Mouse (Mus musculus): ENCODE results near the gene Osbpl9. TPM values are rescaled to one million over a fixed set of nuclear protein-coding genes. Genes with fewer than 3 reads are reported as not detected.
A peak's percentile ranks its signal among the peaks of the same experiment; 100 is the strongest.

The Osbpl9 gene
- total RNA-seq, 2 experiments from 2014 or later = 48.3 to 54.0 TPM

DNA sequence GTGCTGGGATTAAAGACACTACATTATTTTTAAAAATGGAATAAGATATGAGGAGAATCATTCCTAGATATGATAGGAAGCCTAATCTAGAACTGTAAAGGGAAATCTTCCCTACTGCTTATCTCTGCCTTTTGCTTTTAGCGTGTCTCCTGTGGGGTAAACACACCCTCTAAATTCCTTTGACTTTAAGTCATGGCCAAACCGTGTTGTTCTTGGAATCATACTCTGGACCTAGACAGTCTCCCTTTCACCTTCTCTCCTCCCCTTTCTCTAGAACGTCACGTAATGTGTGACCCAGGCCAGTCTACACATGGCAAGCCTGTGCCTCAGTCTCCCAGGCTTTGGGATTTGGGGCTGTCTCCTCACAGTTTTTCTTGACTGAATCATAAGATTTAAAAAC, 153.8 kb downstream of the Osbpl9 start:
- no peak for DNase-seq (ENCODE audit: low spot score in 2 of 2)

DNA sequence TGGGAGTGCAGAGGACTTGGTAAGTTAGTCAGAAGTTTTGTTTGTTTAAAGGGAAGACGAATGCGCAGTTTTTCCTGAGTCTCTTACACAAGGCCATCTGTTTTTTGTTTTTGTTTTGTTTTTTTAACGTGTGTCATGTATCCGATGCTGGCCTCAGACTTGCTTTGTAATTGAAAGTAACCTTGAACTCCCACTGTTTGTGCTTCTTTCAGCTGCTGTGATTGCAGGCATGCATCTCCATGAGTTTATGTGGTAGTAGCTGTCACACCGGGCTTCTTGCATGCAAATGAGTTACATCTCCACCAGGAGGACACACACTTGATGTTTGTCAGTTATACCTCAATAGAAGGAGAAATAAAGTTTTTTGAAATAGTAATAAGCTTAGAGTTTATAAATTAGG, 158.3 kb downstream of the Osbpl9 start:
- no peak for DNase-seq (ENCODE audit: low spot score in 2 of 2)

DNA sequence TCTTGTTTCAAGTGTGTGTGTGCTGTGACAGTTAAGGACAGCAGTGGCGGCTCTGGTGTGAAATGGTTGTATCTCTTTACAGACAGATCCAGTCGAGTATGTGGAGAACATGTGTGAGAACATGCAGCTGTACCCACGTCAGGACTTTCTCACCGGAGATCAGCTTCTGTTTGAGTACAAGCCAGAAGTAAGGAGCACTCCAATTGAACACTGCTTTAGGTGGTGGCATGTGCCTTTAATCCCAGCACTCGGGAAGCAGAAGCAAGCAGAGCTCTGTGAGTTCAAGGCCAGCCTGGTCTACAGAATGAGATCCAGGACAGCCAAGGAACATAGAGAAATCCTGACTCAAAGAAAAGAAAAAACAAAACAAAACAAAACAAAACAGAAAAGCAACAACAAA, 158.8 kb downstream of the Osbpl9 start:
- DNase-seq (ENCODE audit: low spot score in 2 of 2) = no peak

DNA sequence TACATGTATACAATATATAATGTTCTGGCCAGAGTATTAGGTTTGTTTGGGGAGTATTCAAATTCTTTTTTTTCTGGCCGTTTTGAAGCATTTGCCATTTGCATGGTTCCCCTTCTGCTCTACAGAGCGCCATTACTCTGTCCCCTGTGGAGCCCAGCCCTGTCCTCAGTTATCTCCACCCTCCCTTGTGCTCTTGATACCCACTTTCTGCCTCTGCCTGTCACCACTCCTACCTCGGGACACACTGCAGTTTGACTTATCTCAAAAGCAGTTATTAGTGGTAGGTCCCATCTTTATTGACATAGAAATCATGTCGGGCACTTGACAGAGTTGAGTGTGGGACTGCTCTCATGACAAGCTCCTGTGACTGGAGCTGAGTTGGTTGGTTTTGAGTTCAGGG, 159.3 kb downstream of the Osbpl9 start:
- no peak for DNase-seq (ENCODE audit: low spot score in 2 of 2)

DNA sequence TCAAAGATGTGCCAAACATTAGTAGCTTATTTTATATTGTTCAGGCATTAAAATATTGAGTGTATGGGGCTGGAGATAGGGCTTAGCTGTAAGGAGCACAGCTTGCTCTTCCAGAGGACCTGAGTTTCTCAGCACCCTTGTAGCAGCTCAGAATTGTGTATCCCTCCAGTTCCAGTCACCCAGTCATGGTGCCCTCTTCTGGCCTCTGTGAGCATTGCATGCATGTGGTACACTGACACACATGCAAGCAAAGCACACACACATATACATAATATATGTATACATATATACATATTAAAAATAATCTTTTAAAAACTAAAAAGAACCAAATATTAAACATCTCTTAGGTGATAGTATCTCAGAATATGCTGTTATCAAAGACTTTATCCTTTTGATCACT, 165.7 kb downstream of the Osbpl9 start:
- peak in 1 of 2 experiments; percentile 42 for DNase-seq (ENCODE audit: low spot score in 2 of 2)

DNA sequence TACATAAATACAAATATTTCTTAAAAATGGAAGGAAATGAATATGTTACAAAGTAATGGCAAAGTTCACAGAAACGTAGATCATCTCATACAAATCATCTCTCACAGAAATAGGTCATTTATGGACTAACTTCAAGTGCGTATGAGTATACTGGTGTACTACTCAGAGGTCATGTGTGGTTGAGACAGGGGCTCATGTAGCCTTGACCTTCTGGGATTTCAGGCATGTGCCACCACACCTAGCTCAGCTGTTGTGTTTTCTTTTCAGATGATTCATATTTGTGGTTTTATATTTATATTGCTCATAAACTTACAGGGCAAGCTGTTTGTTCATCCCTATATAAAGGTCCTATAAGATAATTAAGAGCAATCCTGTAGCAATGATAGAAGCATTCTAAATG, 171.8 kb downstream of the Osbpl9 start:
- DNase-seq (ENCODE audit: low spot score in 2 of 2) = no peak

DNA sequence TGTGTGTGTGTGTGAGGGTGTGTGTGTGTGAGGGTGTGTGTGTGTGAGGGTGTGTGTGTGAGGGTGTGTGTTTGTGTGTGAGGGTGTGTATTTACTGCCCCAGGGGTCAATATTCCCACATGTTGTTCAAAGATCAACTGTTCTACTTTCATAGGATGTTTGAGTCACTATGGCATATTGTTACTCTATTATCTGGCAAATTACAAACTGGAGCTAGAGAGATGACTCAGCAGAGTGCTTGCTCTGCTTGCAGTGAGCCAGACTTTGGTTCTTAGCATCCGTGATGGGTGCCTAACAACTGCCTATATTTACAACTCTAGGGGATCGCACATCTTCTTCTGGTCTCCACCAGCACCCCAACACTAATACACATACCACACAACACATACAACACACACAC, 172.2 kb downstream of the Osbpl9 start:
- DNase-seq (ENCODE audit: low spot score in 2 of 2) = peak in 1 of 2 experiments; percentile 25

DNA sequence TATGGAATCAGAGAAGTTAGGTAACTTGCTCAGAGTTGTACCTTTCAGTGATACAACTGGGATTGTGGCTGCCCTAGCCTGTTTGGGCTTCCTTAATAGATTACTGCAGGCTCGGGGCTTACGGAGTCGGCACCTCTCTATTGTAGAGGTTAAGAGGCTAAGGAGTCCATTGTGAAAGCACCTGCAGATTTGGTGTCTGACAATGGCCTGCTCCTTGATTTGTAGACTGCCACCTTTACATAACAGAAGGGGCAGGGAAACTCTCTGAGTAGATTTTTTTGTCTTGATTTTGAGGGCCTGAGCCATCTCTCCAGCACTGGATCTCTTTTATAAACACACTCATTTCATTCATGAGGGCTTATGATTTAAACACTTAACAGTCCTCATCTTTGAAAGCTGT, 175.5 kb downstream of the Osbpl9 start:
- no peak for DNase-seq (ENCODE audit: low spot score in 2 of 2)

DNA sequence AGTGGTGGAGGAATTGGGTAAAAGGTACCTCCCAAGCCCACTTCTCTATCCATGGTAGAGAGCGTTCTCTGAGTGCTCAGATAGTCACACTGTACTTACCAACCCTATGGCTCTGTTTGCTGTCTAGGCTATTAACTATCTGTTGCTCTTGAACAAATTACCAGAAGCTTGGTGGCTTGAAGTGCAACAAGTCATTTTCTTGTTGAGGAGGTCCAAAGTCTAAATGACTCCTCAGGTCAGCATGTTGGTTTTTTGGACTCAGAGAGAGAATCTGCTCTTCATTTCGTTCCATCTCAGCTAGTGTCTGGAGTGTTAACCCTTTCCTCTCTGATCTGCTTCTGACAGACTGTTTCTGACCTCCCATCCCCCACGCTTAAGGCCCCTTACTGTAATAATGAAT, 177.0 kb downstream of the Osbpl9 start:
- DNase-seq (ENCODE audit: low spot score in 2 of 2) = no peak

DNA sequence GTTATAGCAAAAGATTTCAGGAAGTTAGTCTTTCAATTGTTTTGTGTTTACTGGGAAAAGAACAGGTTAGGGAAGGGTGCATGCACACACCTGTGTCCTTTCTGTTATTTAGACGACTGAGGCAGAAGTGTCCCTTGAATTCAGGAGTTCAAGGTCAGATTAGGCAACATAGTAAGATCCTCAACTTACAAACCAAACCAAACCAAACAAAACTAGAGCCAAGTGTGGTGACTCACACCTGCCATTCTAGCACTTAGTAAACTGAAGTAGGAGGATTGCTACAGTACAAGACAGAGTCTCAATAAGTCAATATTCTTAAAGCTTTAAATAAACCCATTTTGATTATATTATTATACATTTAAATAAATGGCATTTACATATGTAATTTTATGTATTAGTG, 180.1 kb downstream of the Osbpl9 start:
- no peak for DNase-seq (ENCODE audit: low spot score in 2 of 2)

DNA sequence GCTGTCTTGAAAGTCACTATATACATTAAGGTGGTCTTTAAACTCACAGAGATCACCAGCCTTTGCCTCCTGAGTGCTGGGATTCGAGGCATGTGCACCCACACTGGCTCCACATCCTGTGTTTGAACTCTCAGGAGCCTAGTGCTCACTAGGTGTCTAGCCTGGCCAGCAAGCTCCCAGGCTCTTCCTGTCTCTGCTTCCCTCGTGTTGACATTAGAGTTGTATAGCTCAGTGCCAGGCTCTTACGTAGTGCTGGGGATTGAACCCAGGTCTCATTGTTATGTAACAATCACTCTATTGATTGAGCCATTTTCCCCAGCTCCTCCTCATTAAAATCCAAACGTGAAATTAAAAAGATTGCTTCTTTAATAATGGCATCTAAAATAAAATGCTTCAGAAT, 182.8 kb downstream of the Osbpl9 start:
- no peak for DNase-seq (ENCODE audit: low spot score in 2 of 2)

DNA sequence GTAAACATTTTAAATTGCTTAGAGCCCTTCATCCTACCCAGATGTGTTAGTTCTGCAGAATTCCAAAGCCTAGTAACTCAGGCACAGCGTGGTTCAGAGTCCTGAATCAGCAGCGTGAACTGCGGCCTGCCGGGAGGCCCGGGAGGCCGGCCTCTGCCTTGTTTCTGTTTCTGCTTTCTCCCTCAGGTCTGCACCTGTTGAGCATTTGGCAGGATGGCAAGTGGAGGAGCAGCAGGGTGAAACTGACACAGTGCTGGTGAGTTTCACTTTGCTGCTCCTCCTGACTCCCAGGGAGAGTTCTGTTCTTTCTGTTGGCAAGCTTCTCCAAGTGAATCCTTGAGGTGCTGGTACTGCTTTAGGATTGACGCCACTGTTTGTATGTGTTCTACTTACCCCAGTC, 184.6 kb downstream of the Osbpl9 start:
- DNase-seq (ENCODE audit: low spot score in 2 of 2) = no peak

DNA sequence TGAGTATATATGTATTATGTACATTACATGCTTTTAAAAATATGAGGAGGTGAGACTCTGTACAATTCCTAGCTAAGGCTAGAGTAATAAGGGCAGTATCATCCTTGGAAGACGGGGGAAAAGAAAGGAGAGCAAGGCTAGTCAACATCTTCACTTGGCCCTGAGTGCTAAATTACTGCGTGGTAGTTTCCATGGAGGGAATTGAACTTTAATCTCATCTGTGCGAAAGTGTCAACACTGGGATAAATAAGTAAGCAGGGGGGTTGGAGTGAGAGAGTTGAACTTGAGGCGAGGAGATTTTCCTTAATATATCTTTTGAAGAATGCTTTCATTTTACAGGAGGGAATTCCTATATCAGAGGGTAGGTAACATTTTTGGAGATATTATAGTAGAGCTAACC, 188.0 kb downstream of the Osbpl9 start:
- no peak for DNase-seq (ENCODE audit: low spot score in 2 of 2)

Small RNAs within 50 kb of the gene (microRNA-seq; reads per million reads assigned to microRNA genes)
- 0 reads per million in 2 experiments for gene Mir761

Other genes starting within 250 kb of the Osbpl9 start
- gene Nrd1, start 201.6 kb downstream of the Osbpl9 start, total RNA-seq (2021) = 100 to 1,000 TPM; 112 to 118 TPM
- 1 to 10 TPM in 1 of 2 experiments, under 1 TPM in 1; 0.94 to 1.4 TPM for gene Calr4, start 32.2 kb upstream of the Osbpl9 start, total RNA-seq (2021)
- 100 to 1,000 TPM; 218 to 234 TPM for gene Eps15, start 78.0 kb upstream of the Osbpl9 start, total RNA-seq (2021)
- 1 to 10 TPM; 1.4 to 1.8 TPM for gene Ttc39a, start 204.4 kb upstream of the Osbpl9 start, total RNA-seq (2021)